Mouse (Mus musculus): ENCODE measurements around the gene Pdik1l.
"Not testable (repeated sequence)": the region's sequence is repeated elsewhere in the genome, so short reads cannot be mapped to it uniquely, and the experiment has no call there.

Pdik1l gene

GRCm38 (mm10) chr4:134298626-134299497 is 11.2 kb upstream of the Pdik1l start:
- no peak for DNase-seq (ENCODE audit: low read depth, low spot score)

DNA sequence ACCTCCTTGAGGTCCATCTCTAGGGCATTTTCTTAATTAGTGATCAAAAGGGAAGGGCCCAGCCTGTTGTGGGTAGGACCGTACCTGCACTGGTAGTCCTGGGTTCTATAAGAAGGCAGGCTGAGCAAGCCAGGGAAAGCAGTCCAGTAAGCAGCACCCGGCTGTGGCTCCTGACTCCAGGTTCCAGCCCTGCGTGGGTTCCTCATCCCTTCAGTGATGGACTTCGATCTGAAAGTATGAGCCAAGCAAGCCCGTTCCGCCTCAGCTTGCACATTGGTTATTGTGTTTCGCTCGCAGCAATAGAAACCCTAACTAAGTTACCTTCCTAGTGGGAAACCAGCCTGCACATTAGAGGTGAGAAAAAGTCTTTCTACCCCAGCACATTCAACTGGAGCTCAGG is 9.7 kb upstream of the Pdik1l start:
- DNase-seq (ENCODE audit: low read depth, low spot score): no peak

DNA sequence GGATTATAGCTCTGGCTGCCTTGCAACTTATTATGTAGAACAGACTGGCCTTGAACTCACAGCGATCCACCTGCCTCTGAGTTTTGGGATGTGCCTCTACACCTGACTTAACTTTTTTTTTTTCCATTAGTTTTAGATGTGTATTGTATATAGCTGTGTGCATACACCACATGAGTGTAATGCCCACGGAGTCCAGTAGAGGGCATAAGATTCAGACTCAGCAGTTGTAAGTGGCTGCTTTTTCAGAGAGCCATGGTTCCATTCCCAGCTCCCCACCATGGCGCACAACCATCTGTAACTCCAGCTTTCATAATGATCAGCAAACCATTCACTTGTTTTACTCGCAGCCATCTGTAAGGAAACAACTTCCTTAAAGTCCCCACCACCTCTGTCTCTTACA is 8.8 kb upstream of the Pdik1l start:
- DNase-seq (ENCODE audit: low read depth, low spot score): peak; percentile 33

GRCm38 (mm10) chr4:134296096-134296495 is 8.4 kb upstream of the Pdik1l start:
- DNase-seq (ENCODE audit: low read depth, low spot score): not testable (repeated sequence)

DNA sequence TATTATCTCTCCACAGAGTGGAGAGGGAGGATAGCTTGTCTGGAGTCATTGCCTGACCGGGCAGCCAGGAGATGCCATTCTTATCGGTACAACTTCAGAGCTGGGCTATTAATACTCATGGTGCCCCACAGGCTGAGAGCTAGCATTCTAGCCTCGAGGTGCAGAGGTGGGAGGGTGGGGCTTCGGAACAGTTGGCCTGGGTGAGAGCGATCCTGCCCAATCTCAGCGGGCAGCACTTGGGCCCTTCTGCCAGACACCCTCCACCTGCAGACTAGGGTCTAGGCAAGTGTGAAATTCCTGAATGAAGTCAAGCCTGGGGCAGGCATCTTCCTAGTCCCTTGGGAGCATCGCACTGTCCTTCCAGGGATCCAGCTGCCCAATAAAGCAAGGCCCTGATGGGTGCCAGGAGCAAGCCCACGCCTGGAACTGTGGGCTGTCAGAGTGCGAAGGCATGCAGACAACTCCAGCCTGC is 6.0 kb upstream of the Pdik1l start:
- no peak for DNase-seq (ENCODE audit: low read depth, low spot score)

GRCm38 (mm10) chr4:134293061-134293691 is 5.5 kb upstream of the Pdik1l start:
- DNase-seq (ENCODE audit: low read depth, low spot score): no peak

GRCm38 (mm10) chr4:134292067-134292466 is 4.4 kb upstream of the Pdik1l start:
- DNase-seq (ENCODE audit: low read depth, low spot score): peak; percentile 75

GRCm38 (mm10) chr4:134288397-134289256 is 932 bp upstream of the Pdik1l start:
- DNase-seq (ENCODE audit: low read depth, low spot score): peak; percentile 29

DNA sequence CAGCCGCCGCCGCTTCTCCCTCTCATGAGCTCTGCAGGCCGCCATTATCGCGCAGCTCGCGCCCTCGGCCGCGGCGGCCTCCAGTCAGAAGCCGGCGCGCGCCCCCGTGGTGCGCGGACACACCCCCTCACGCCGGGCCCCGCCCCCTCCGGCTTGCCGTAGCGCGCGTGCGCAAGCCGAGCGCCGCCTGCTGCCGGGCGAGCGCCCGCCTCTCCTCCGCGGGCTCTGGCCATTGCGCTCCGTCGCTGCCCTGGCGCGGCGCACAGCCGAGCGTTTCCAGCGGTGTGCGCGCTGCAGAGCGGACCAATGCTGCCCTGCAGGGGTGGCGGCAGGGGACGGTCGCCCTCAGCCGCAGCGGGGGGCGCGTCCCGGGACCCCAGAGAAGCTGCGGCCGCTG is 529 bp downstream of the Pdik1l start:
- peak; percentile 95 for DNase-seq (ENCODE audit: low read depth, low spot score)

DNA sequence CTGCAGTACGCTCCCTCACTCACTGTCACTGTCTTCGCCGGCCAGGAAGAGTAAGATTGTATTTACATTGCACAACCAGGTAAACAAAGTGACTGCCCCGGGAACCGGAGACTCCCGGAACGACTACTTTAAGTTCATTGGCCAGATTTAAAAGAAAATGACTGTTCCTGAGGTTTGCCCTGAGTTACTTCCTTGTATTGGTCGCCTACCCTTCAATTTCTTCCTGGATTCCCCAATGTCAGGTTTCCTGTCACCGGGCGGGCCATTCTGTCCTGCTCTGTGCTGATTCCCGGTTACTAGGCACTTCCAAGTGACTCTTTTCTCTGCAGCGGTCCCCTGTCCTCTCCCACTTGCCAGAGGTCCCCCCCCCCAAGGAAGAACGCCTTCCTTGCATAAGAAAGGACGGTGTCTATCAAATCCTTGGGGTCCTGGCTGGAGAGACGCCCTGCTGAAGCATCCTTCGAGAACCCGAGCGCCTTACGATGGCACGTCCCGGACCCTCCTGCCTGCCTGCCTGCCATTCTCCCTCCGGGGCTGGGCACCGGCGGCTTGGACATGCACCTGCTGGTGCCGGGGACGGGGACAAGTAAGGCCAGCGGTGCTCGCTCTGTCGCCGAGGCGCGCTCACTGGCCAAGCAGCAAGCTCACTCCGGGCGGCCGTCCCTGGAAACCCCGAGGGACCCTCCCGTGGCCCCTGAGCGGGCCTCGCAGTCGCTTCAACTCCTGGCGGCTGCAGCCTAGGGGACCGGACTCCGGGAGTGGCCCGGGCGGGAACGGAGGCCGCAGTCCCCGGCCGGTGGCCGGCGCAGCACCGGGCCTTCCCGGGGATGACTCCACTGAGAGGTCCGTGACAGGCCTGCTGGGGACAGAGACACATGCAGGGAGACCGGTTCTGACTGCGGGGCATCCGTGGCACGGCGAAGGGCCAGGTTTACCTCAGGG is 1.2 kb downstream of the Pdik1l start:
- DNase-seq (ENCODE audit: low read depth, low spot score): no peak

DNA sequence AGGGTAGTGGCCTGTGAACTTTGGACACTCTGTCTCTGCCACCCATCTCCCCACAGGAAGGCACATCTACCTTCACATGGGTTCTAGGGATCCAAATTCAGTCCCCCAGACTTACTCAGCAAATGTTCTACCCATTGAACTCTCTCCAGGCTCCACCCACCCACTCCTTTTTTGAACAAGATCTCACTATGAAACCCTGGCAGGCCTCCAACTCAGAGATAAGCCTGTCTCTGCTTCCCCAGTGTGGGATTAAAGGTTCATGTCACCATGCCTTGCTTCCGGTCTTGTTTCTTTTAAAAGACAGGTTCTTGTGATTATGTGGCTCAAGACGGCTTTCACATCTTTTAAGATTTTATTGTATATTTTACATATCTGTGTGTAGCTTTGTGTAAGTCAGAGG is 2.8 kb downstream of the Pdik1l start:
- DNase-seq (ENCODE audit: low read depth, low spot score): no peak

DNA sequence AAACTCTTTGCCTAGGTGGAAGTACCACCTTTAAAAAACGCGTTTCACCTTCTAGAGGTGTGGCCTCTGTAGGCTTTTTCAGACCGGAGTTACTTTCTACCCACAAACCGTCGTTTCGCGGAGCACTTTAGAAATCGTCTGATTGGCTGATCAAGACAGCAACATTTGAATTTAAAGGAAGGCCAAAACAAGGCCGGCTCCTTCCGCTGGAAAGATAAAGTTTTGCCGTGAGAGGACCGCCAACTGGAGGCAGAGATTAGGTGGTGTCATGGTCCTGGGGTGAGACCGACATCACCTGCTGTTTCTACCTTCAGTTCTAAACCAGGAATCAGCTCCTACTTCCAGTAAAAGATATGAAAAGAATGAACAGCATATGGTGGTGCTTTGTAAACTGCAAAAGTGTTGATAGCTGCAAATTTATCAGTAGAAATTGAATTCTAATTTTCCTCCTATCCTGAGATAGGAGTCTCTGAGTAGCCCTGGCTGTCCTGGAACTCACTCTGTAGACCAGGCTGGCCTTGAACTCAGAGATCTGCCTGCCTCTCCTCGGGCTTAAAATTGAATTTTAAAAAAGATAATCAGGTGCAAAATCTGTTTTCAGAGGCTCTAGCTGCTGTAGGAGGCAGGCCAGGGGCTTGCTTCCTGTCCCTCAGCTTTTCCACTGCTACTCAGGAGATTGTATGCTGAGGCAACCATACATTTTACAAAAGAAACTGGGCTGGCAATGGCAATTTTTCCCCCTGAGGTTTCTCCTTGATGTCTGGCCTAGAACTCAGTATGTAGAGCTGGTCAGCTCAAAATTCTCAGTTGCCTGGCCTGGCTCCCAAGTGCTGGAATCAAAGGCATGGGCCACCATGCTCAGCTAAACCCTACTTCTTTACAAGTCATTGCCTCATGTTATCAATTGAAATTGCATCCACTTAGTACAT is 14.0 kb downstream of the Pdik1l start:
- DNase-seq (ENCODE audit: low read depth, low spot score): peak; percentile 91

GRCm38 (mm10) chr4:134272731-134273416 is 14.8 kb downstream of the Pdik1l start:
- no peak for DNase-seq (ENCODE audit: low read depth, low spot score)

DNA sequence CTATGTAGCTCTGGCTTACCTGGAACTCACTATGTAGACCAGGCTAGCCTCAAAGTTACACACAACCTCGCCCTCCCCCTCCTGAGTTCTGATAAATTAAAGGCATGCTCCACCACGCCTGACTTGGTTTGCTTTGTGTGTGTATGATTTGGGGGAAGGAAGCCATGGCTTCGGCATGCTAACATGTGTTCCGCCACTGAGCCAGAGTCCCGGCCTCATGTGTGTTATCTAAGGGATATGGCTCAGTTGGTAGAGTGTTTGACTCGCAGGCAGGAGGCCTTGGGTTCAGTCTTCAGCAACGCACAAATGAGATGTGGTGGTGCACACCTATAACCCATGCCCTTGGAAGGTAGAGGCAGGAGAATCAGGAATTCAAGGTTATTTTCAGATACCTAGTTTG is 15.7 kb downstream of the Pdik1l start:
- DNase-seq (ENCODE audit: low read depth, low spot score): no peak

GRCm38 (mm10) chr4:134269622-134270021 is 18.1 kb downstream of the Pdik1l start:
- peak; percentile 43 for DNase-seq (ENCODE audit: low read depth, low spot score)

- DNase-seq (ENCODE audit: low read depth, low spot score): no peak
Observed at GRCm38 (mm10) chr4:134268102-134268655, 19.5 kb downstream of the Pdik1l start.

DNA sequence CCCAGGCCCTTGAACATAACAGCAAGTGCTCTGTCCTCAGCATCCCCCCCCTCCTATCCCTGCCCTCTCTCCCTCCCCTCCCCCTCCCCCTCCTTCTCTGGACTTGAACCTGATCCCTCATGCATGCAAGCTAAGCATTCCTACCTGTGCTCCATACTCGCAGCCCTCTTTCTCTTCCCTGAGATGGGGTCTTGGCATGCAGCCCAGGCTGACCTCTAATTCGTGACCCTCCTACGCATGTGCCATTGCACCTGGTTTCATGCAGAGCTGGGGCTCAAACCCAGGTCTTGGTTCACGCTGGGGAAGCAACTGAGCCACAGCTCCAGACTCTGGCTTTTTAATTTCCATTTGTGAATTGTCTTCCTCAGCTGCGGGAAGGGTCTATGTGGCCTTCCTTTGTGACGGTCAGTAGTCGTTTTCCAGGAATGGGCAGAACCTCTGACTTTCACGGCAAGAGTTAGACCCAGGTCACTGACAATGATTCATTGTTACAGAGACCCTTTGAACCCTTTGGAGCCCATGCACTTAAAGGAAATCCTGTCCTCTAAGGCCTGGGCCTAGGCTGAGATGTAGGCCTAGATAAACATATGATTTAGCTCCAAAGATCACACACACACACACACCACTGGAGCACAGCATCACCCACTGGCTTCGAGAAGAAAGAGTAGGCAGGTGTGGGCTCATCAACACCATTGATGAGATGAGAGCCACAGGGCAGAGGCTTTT is 21.7 kb downstream of the Pdik1l start:
- no peak for DNase-seq (ENCODE audit: low read depth, low spot score)

DNA sequence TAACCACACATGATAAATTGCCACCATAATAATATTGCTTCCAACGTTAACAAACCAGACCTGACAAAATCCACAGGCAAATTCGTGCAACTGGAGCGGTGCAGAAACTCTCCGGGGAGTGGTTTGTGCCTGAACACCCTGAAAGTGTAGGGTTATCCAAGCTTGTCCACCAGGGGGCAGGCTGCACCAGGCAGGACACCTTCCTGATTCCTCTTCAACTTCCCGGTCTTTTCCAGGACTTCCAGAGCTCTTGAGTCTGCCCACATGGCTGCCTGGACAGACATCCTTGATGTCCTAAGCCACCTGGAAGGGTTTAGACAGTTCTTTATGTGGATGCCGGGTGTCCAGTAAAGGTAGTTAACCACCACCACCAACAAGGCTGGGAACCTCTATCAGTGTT is 24.5 kb downstream of the Pdik1l start:
- DNase-seq (ENCODE audit: low read depth, low spot score): peak; percentile 44
